Mouse (Mus musculus) embryonic facial prominence, embryonic 10.5 days (tissue): ENCODE data around the gene Il6st. TPM values are rescaled to one million over a fixed set of nuclear protein-coding genes. Genes with fewer than 3 reads are reported as not detected.

Experiments
- DNase-seq: peaks from one replicate; pipeline ENCODE4 v3.0.0-alpha.2; 2017; ENCODE audit warnings: low spot score
- H3K27ac ChIP-seq: fragments of 300-500 bp; sonication (generic); replicated peaks from 2 replicates; pipeline ENCODE4 v1.5.1; 2016; ENCODE audit warnings: mild to moderate bottlenecking
- H3K27me3 ChIP-seq: fragments of 300-500 bp; sonication (generic); replicated peaks from 2 replicates; pipeline ENCODE4 v1.6.1; 2016; ENCODE audit warnings: low read depth, mild to moderate bottlenecking; ENCODE audit not compliant: poor library complexity, severe bottlenecking
- H3K36me3 ChIP-seq: fragments of 300-500 bp; sonication (generic); replicated peaks from 2 replicates; pipeline ENCODE4 v1.6.1; 2016; ENCODE audit warnings: mild to moderate bottlenecking, moderate library complexity
- H3K4me1 ChIP-seq: fragments of 300-500 bp; sonication (generic); 2 replicates; pipeline ENCODE4 v1.6.1; 2016
- H3K4me3 ChIP-seq: fragments of 300-500 bp; sonication (generic); 2 replicates; pipeline ENCODE4 v1.5.1; 2016; ENCODE audit warnings: mild to moderate bottlenecking, moderate library complexity
- H3K9me3 ChIP-seq: fragments of 300-500 bp; sonication (generic); 2 replicates; pipeline ENCODE4 v1.6.1; 2016; ENCODE audit warnings: mild to moderate bottlenecking
- WGBS: fragments of 180-500 bp; shearing (Covaris S2); methylation state at CpG from one replicate; pipeline ENCODE4 v1.1.7; 2016; 5-methylcytosine and 5-hydroxymethylcytosine counted together
- polyA plus RNA-seq: library from polyadenylated mRNA; unstranded; fragments of >200 nt; fragmentation: Nextera tagmentation; extraction: Ambion mirVana; gene quantifications from 2 replicates; pipeline ENCODE4 v1.2.1, GENCODE M21; 2016

Gene Il6st
- polyA plus RNA-seq, 1 experiment from 2014 or later = 24.2 TPM

GRCm38 (mm10) chr13:112472401-112473023 is 8.6 kb downstream of the Il6st start:
- no peak for DNase-seq
- WGBS = 88% methylated on average over 19 of the region's 19 CpGs
- Histone ChIP-seq H3K9me3 (no peaks in the 10 kb centered on the region), H3K36me3 (peaks cover 21% of the 10 kb centered on the region), H3K4me3 (no peak overlapping the region), H3K4me1 (peaks cover 14% of the 10 kb centered on the region), H3K27me3 (no peaks in the 10 kb centered on the region), H3K27ac (no peak overlapping the region)

DNA sequence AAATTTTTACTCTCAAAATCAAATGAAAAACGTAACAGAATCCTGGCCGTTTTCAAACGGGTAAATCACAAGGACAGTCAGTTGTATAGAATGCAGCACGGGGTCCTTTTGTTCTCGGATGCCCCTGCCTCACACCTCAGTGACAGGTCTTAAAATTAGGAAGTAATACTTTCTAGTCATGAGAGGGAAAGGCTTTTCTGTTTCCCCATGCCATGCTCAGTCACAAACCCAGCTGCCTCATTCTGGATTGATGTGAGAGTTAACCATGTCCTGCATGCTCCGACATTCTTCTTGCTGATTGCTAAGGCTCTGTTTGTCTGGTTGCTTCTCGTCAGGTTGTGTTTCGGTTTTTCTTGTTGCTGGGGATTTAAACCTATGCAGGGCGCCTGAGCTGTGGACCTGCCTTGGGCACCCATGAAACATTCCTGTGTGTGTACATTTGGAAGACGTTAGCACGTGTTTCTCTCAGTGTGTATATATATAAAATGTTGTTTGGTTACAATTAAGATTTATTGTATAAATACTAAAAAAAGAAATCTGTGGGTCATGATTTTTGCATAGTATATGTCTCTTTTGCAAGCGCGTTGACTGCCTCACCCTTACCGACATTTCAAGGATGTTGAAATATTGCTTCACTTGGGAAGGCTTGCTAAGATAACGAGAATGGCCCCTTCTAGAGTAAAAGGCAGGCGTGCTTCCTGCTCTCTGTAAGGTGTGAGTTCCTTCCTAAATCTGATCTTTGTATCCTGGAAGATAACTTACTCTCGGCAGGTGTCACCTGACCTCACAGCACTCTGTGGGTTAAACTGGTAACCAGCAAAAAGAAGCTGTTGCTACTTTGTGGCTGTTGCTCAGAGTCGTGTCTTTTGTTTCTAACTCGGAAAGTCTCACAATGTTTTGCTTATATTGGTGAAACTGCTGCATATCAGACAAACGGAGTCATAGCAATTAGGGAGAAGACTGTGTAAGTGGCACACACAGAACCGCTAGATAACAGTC is 10.2 kb downstream of the Il6st start:
- no peaks in the 10 kb centered on the region for H3K9me3 ChIP-seq
- no peaks in the 10 kb centered on the region for H3K27me3 ChIP-seq
- H3K4me1 ChIP-seq = peaks cover 14% of the 10 kb centered on the region
- 87% methylated on average over 21 of the region's 21 CpGs for WGBS
- no peak overlapping the region for H3K4me3 ChIP-seq
- H3K27ac ChIP-seq = no peak overlapping the region
- DNase-seq = no peak
- peaks cover 21% of the 10 kb centered on the region for H3K36me3 ChIP-seq

GRCm38 (mm10) chr13:112479032-112479431 is 15.2 kb downstream of the Il6st start:
- Histone ChIP-seq H3K27ac (no peak overlapping the region), H3K4me1 (no peaks in the 10 kb centered on the region), H3K9me3 (no peaks in the 10 kb centered on the region), H3K27me3 (no peaks in the 10 kb centered on the region), H3K4me3 (no peak overlapping the region), H3K36me3 (peaks cover 64% of the 10 kb centered on the region)
- 89% methylated on average over 7 of the region's 7 CpGs for WGBS
- DNase-seq = no peak

GRCm38 (mm10) chr13:112479926-112480325 is 16.1 kb downstream of the Il6st start:
- Histone ChIP-seq H3K27ac (no peak overlapping the region), H3K4me3 (no peak overlapping the region), H3K4me1 (no peaks in the 10 kb centered on the region), H3K27me3 (no peaks in the 10 kb centered on the region), H3K36me3 (peaks cover 73% of the 10 kb centered on the region), H3K9me3 (no peaks in the 10 kb centered on the region)
- 92% methylated on average over 15 of the region's 15 CpGs for WGBS
- no peak for DNase-seq

DNA sequence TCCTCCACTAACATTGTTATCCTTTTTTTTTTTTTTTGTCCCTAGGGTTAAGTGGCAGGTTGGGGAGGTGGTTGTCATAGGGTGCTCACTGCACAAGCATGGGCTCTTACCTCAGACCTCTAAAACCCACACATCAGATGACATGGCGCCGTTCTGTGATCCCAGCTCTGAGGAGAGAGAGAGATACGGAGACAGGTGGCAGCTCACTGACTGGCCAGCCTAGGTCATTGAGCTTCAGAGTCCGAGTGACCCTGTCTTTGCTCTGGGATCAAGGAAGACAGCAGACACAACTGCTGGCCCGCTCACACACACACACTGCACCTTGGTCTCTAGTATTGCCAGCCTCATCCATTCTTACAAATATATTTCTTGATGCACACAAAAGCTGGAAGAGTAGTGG is 18.7 kb downstream of the Il6st start:
- H3K27ac ChIP-seq = no peak overlapping the region
- no peaks in the 10 kb centered on the region for H3K4me1 ChIP-seq
- H3K27me3 ChIP-seq = no peaks in the 10 kb centered on the region
- DNase-seq = no peak
- peaks cover 77% of the 10 kb centered on the region for H3K36me3 ChIP-seq
- H3K9me3 ChIP-seq = 0 out of 2 replicates have a peak, but pooled peaks cover 3% of the 10 kb centered on the region
- no peak overlapping the region for H3K4me3 ChIP-seq
- whole genome bisulfite sequencing = 90% methylated on average over 5 of the region's 5 CpGs

- 90% methylated on average over 7 of the region's 7 CpGs for WGBS
- no peaks in the 10 kb centered on the region for H3K27me3 ChIP-seq
- 0 out of 2 replicates have a peak, but pooled peaks cover 3% of the 10 kb centered on the region for H3K9me3 ChIP-seq
- peaks cover 75% of the 10 kb centered on the region for H3K36me3 ChIP-seq
- H3K4me3 ChIP-seq = no peak overlapping the region
- no peak for DNase-seq
- no peaks in the 10 kb centered on the region for H3K4me1 ChIP-seq
- H3K27ac ChIP-seq = no peak overlapping the region
These were observed 19.1 kb downstream of the Il6st start for GRCm38 (mm10) chr13:112483015-112483414.

- H3K36me3 ChIP-seq = peaks cover 87% of the 10 kb centered on the region
- H3K9me3 ChIP-seq = 0 out of 2 replicates have a peak, but pooled peaks cover 3% of the 10 kb centered on the region
- WGBS = 93% methylated on average over 5 of the region's 5 CpGs
These were observed 22.4 kb downstream of the Il6st start for GRCm38 (mm10) chr13:112486236-112486635.

GRCm38 (mm10) chr13:112486676-112487075 is 22.8 kb downstream of the Il6st start:
- WGBS = 93% methylated on average over 5 of the region's 5 CpGs
- no peak for DNase-seq
- peaks cover 87% of the 10 kb centered on the region for H3K36me3 ChIP-seq
- no peaks in the 10 kb centered on the region for H3K4me1 ChIP-seq
- H3K27ac ChIP-seq = no peak overlapping the region
- H3K27me3 ChIP-seq = no peaks in the 10 kb centered on the region
- no peak overlapping the region for H3K4me3 ChIP-seq
- H3K9me3 ChIP-seq = 0 out of 2 replicates have a peak, but pooled peaks cover 3% of the 10 kb centered on the region

More at GRCm38 (mm10) chr13:112486236-112486635, 22.4 kb downstream of the Il6st start:
- H3K27me3 ChIP-seq = no peaks in the 10 kb centered on the region
- H3K27ac ChIP-seq = no peak overlapping the region
- no peak overlapping the region for H3K4me3 ChIP-seq
- H3K4me1 ChIP-seq = no peaks in the 10 kb centered on the region
- DNase-seq = no peak

GRCm38 (mm10) chr13:112490036-112490435 is 26.2 kb downstream of the Il6st start:
- WGBS = 96% methylated on average over 3 of the region's 3 CpGs
- H3K27me3 ChIP-seq = no peaks in the 10 kb centered on the region
- no peaks in the 10 kb centered on the region for H3K4me1 ChIP-seq
- DNase-seq = no peak
- H3K4me3 ChIP-seq = no peak overlapping the region
- peaks cover 73% of the 10 kb centered on the region for H3K36me3 ChIP-seq
- no peak overlapping the region for H3K27ac ChIP-seq
- 0 out of 2 replicates have a peak, but pooled peaks cover 3% of the 10 kb centered on the region for H3K9me3 ChIP-seq

DNA sequence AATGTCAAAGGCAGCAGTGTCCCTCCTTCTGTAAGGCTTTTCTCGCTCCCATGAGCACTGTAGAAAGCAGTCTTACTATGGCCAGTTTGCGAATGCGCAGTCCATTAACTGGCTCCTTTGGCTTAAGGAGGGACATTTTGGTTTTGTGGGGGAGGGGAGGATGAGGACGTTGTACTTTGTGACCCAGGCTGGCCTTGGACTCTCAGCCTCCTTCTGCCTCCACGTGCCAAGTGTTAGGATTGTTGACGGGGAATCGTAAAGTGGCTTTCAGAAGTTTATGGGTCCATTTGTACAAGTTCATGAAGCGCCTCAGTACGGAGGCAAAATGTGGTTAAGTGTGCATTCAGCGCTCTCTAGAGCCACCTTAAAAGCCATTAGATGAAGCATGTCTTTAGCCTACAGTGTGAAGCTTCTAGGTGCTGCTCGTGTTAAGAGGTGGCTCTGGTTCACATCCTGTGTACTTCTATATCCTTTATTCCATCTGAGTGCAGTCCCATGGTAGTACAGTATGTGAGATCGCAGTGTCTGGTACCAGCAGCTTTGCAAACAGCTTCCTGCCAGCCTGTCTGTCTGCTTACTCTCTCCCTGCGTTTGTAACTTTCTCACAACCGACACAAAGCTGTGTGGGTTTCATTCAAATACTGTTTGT is 27.9 kb downstream of the Il6st start:
- H3K4me3 ChIP-seq = no peak overlapping the region
- no peak overlapping the region for H3K27ac ChIP-seq
- WGBS = 91% methylated on average over 14 of the region's 14 CpGs
- no peak for DNase-seq
- H3K27me3 ChIP-seq = no peaks in the 10 kb centered on the region
- no peaks in the 10 kb centered on the region for H3K4me1 ChIP-seq
- H3K9me3 ChIP-seq = no peaks in the 10 kb centered on the region
- peaks cover 73% of the 10 kb centered on the region for H3K36me3 ChIP-seq

GRCm38 (mm10) chr13:112492285-112492678 is 28.4 kb downstream of the Il6st start:
- Histone ChIP-seq H3K36me3 (peaks cover 74% of the 10 kb centered on the region), H3K27me3 (no peaks in the 10 kb centered on the region), H3K4me1 (no peaks in the 10 kb centered on the region), H3K9me3 (no peaks in the 10 kb centered on the region), H3K27ac (no peak overlapping the region), H3K4me3 (no peak overlapping the region)
- no peak for DNase-seq
- 92% methylated on average over 1 of the region's 1 CpGs for WGBS

DNA sequence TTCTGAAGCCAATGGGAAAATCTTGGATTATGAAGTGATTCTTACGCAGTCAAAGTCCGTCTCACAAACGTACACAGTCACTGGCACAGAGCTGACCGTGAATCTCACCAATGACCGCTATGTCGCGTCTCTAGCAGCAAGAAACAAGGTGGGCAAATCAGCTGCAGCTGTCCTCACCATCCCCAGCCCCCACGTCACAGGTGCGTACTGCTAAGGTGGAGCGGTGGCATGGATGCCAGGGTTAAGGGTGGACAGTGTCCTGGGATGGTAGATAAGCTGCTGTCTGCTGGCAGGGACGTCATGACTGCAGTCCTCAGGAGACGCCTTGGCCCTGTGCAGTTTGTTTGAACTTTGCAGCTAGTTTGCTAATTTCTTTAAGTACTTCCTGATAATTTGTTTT is 30.7 kb downstream of the Il6st start:
- H3K9me3 ChIP-seq = no peaks in the 10 kb centered on the region
- DNase-seq = no peak
- H3K36me3 ChIP-seq = peaks cover 86% of the 10 kb centered on the region
- 91% methylated on average over 12 of the region's 12 CpGs for WGBS
- H3K4me3 ChIP-seq = no peak overlapping the region
- no peaks in the 10 kb centered on the region for H3K27me3 ChIP-seq
- no peak overlapping the region for H3K27ac ChIP-seq
- no peaks in the 10 kb centered on the region for H3K4me1 ChIP-seq
